Mouse (Mus musculus): ENCODE measurements around the gene Gm17577. TPM values are rescaled to one million over a fixed set of nuclear protein-coding genes. Genes with fewer than 3 reads are reported as not detected.
"Not testable (repeated sequence)": the region's sequence is repeated elsewhere in the genome, so short reads cannot be mapped to it uniquely, and the experiment has no call there.

Gm17577 gene
- polyA plus RNA-seq (2014; fragmentation: Nextera tagmentation; extraction: Ambion mirVana) = not detected in 2 replicates

GRCm38 (mm10) chrX:123246807-123247206, at the start of gene Gm17577:
TSS of gene Gm17577 (minus strand) at chrX:123246907.
- no CpG with 5 or more reads among the region's 3 CpGs for WGBS

DNA sequence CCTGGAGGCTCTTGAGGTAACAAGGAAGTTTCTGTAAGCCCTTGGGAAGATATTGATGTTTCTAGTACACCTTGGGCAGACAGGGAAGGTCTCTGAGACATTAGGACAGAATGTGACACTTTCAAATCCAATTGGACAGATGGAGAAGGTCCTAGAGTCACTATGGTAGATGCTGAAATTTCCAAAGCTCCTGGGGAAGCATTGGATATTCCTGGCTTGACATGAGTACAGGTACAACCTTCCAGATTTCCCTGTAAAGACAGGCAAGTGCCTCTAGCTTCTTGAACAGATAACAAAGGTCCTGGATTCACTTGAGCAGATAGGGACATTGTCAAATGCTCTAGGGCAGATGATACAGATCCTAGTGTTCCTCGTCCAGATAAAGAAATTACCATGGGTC, 24.3 kb downstream of the Gm17577 start, which contains the start of gene Srsx:
Gene Srsx (minus strand): TSS at position 101 of the 400 bp plus-strand sequence.
- H3K27ac ChIP-seq (ENCODE audit: low read depth, low read length); H3K36me3 ChIP-seq (ENCODE audit: control insufficient read depth, insufficient read depth, low read length); H3K4me3 ChIP-seq (ENCODE audit: low read depth, low read length); H3K9ac ChIP-seq (ENCODE audit: low read depth, low read length); DNase-seq (ENCODE audit: low spot score); H3K4me2 ChIP-seq; H3K9me3 ChIP-seq (ENCODE audit: control insufficient read depth, low read length); H3K27me3 ChIP-seq (replicated peaks; ENCODE audit: control insufficient read depth, insufficient read depth, low read length); H3K4me1 ChIP-seq (replicated peaks; ENCODE audit: control insufficient read depth, insufficient read depth, low read length); ATAC-seq (replicated peaks; ENCODE audit: low FRiP score): not testable (repeated sequence)
- no CpG with 5 or more reads among the region's 1 CpGs for WGBS

More at GRCm38 (mm10) chrX:123246807-123247206, at the start of gene Gm17577:
- H3K36me3 ChIP-seq (ENCODE audit: control insufficient read depth, insufficient read depth, low read length); H3K27me3 ChIP-seq (replicated peaks; ENCODE audit: control insufficient read depth, insufficient read depth, low read length); H3K4me2 ChIP-seq; H3K4me1 ChIP-seq (replicated peaks; ENCODE audit: control insufficient read depth, insufficient read depth, low read length); H3K9ac ChIP-seq (ENCODE audit: low read depth, low read length); DNase-seq (ENCODE audit: low spot score); ATAC-seq (replicated peaks; ENCODE audit: low FRiP score); H3K9me3 ChIP-seq (ENCODE audit: control insufficient read depth, low read length); H3K27ac ChIP-seq (ENCODE audit: low read depth, low read length); H3K4me3 ChIP-seq (ENCODE audit: low read depth, low read length): not testable (repeated sequence)

Other genes starting within 250 kb of the Gm17577 start
- not detected in 2 replicates for gene Gm17521, start 217.2 kb downstream of the Gm17577 start, polyA plus RNA-seq (2014; fragmentation: Nextera tagmentation; extraction: Ambion mirVana)
- 8.3 and 10.0 TPM in 2 replicates for gene Cldn34c1, start 143.4 kb downstream of the Gm17577 start, polyA plus RNA-seq (2014; fragmentation: Nextera tagmentation; extraction: Ambion mirVana)
- not detected in 2 replicates for gene Srsx, start 24.4 kb downstream of the Gm17577 start, polyA plus RNA-seq (2014; fragmentation: Nextera tagmentation; extraction: Ambion mirVana)

All from liver, embryonic 11.5 days (tissue).